Mouse (Mus musculus) hindbrain, postnatal 0 days (tissue): Measurements from ENCODE around the gene Nsl1. TPM values are rescaled to one million over a fixed set of nuclear protein-coding genes. Genes with fewer than 3 reads are reported as not detected.
"Not testable (repeated sequence)": the region's sequence is repeated elsewhere in the genome, so short reads cannot be mapped to it uniquely, and the experiment has no call there.

Experiments
- ATAC-seq: fragments of 200-750 bp; cut with Nextera tagmentation; 2 replicates; pipeline ENCODE4 v1.8.0; 2017; ENCODE audit warnings: mild to moderate bottlenecking, moderate TSS enrichment, moderate library complexity
- DNase-seq: peaks from one replicate; pipeline ENCODE4 v3.0.0-alpha.2; 2015; ENCODE audit warnings: low spot score
- H3K27ac ChIP-seq: fragments of 300-500 bp; sonication (generic); 2 replicates; pipeline ENCODE4 v1.5.1; 2014; ENCODE audit warnings: mild to moderate bottlenecking
- H3K27me3 ChIP-seq: fragments of 300-500 bp; sonication (generic); 2 replicates; pipeline ENCODE4 v1.6.1; 2014; ENCODE audit warnings: low read length, mixed read lengths; ENCODE audit not compliant: insufficient read depth
- H3K36me3 ChIP-seq: fragments of 300-500 bp; sonication (generic); 2 replicates; pipeline ENCODE4 v1.6.1; 2014; ENCODE audit warnings: low read length, mixed read lengths; ENCODE audit not compliant: insufficient read depth
- H3K4me1 ChIP-seq: fragments of 300-500 bp; sonication (generic); 2 replicates; pipeline ENCODE4 v1.6.1; 2014; ENCODE audit warnings: antibody characterized with exemption, low read length, mixed read lengths; ENCODE audit not compliant: insufficient read depth
- H3K4me2 ChIP-seq: fragments of 300-500 bp; sonication (generic); 2 replicates; pipeline ENCODE4 v1.6.1; 2014; ENCODE audit warnings: low read depth, mild to moderate bottlenecking, low read length, moderate library complexity, mixed read lengths
- H3K4me3 ChIP-seq: fragments of 300-500 bp; sonication (generic); 2 replicates; pipeline ENCODE4 v1.5.1; 2014; ENCODE audit warnings: low read length
- H3K9ac ChIP-seq: fragments of 300-500 bp; sonication (generic); replicated peaks from 2 replicates; pipeline ENCODE4 v1.6.1; 2014; ENCODE audit warnings: mild to moderate bottlenecking, low read length, moderate library complexity, mixed read lengths
- H3K9me3 ChIP-seq: fragments of 300-500 bp; sonication (generic); 2 replicates; pipeline ENCODE4 v1.6.1; 2016; ENCODE audit warnings: low read length, mixed read lengths
- CTCF ChIP-seq: IDR thresholded peaks from 2 replicates; pipeline ENCODE4 v1.5.1; 2016; ENCODE audit warnings: antibody characterized with exemption, control low read depth, low read depth
- WGBS: fragments of 180-500 bp; shearing (Covaris S2); extraction: QIAGEN DNeasy Blood & Tissue Kit; methylation state at CpG from one replicate; pipeline ENCODE4 v1.1.7; 2014; 5-methylcytosine and 5-hydroxymethylcytosine counted together
- polyA plus RNA-seq: library from polyadenylated mRNA; unstranded; fragments of >200 nt; fragmentation: Nextera tagmentation; extraction: Ambion mirVana; gene quantifications from 2 replicates; pipeline ENCODE4 v1.2.1, GENCODE M21; 2015
- total RNA-seq: library from RNA; depleted of rRNA; stranded (reverse); fragments of >200 nt; gene quantifications from 2 replicates; pipeline ENCODE4 v1.2.3, GENCODE M21; 2014

Nsl1 gene
- total and polyA plus RNA-seq, 2 experiments from 2014 or later: 1.2 to 3.2 TPM

- peaks cover 13% of the 10 kb centered on the region for H3K4me1 ChIP-seq
- no peak for TF ChIP-seq CTCF
- no peaks in the 10 kb centered on the region for H3K36me3 ChIP-seq
- H3K27me3 ChIP-seq: no peaks in the 10 kb centered on the region
- peak overlapping the region; percentile 88 for H3K9ac ChIP-seq
- WGBS: 1% methylated on average over 67 of the region's 69 CpGs
- DNase-seq: no peak
- H3K27ac ChIP-seq: peak overlapping the region; percentile 80
- peak overlapping the region; percentile 96 for H3K4me2 ChIP-seq
- ATAC-seq: no peak; the same call in 1 of the 2 replicates
- H3K9me3 ChIP-seq: no peaks in the 10 kb centered on the region
- H3K4me3 ChIP-seq: peak overlapping the region; percentile 71
Observed at GRCm38 (mm10) chr1:191025016-191026012, 37.5 kb upstream of the Nsl1 start.

- Histone ChIP-seq H3K9me3 (no peaks in the 10 kb centered on the region), H3K36me3 (no peaks in the 10 kb centered on the region), H3K9ac (peak within 1 kb of the TSS; percentile 88), H3K4me3 (peak within 1 kb of the TSS; percentile 71), H3K4me1 (peaks cover 13% of the 10 kb centered on the region), H3K27me3 (no peaks in the 10 kb centered on the region), H3K27ac (peak within 1 kb of the TSS; percentile 80), H3K4me2 (peak within 1 kb of the TSS; percentile 96)
- peak; percentile 100 for DNase-seq
- TF ChIP-seq CTCF: peak; percentile 50
- WGBS: under 1% methylated on average over 49 of the region's 50 CpGs
- peak; percentile 100 for ATAC-seq
Observed at GRCm38 (mm10) chr1:191026021-191026713, 36.6 kb upstream of the Nsl1 start, which contains the start of gene Flvcr1. TSS of gene Flvcr1 (minus strand) at chr1:191026158.

- ATAC-seq (no peak), DNase-seq (no peak)
- Histone ChIP-seq H3K9ac (no peak overlapping the region), H3K4me1 (peaks cover 7% of the 10 kb centered on the region), H3K27ac (no peak overlapping the region), H3K9me3 (no peaks in the 10 kb centered on the region), H3K4me3 (no peak overlapping the region), H3K36me3 (no peaks in the 10 kb centered on the region), H3K4me2 (no peak overlapping the region), H3K27me3 (no peaks in the 10 kb centered on the region)
- 53% methylated on average over 10 of the region's 10 CpGs for WGBS
- TF ChIP-seq CTCF: no peak
Observed at GRCm38 (mm10) chr1:191030182-191030581, 32.6 kb upstream of the Nsl1 start.

- not testable (repeated sequence) for H3K27me3 ChIP-seq, H3K9ac ChIP-seq, ATAC-seq, H3K36me3 ChIP-seq, H3K4me1 ChIP-seq, H3K4me3 ChIP-seq, H3K27ac ChIP-seq, H3K9me3 ChIP-seq, DNase-seq, H3K4me2 ChIP-seq
- 75% methylated on average over 6 of the region's 6 CpGs for WGBS
Observed at GRCm38 (mm10) chr1:191030922-191031425, 31.8 kb upstream of the Nsl1 start.

- 25% methylated on average over 4 of the region's 4 CpGs for WGBS
- TF ChIP-seq CTCF: no peak
- peak; percentile 53 for DNase-seq
Observed at GRCm38 (mm10) chr1:191035649-191036048, 27.2 kb upstream of the Nsl1 start.

GRCm38 (mm10) chr1:191036554-191037334 lies 26.1 kb upstream of the Nsl1 start, which contains the start of gene Spata45:
TSS of gene Spata45 (plus strand) at chr1:191036639.
- DNase-seq (no peak), ATAC-seq (no peak)
- Histone ChIP-seq H3K36me3 (no peaks in the 10 kb centered on the region), H3K4me1 (no peaks in the 10 kb centered on the region), H3K9ac (no peak within 1 kb of the TSS), H3K27me3 (no peaks in the 10 kb centered on the region), H3K27ac (no peak within 1 kb of the TSS), H3K9me3 (no peaks in the 10 kb centered on the region), H3K4me3 (no peak within 1 kb of the TSS), H3K4me2 (no peak within 1 kb of the TSS)
- WGBS: 81% methylated on average over 6 of the region's 6 CpGs
- TF ChIP-seq CTCF: no peak

More at GRCm38 (mm10) chr1:191035649-191036048, 27.2 kb upstream of the Nsl1 start:
- Histone ChIP-seq H3K36me3 (no peaks in the 10 kb centered on the region), H3K9ac (no peak overlapping the region), H3K4me1 (no peaks in the 10 kb centered on the region), H3K4me2 (no peak overlapping the region), H3K4me3 (no peak overlapping the region), H3K27ac (no peak overlapping the region), H3K9me3 (no peaks in the 10 kb centered on the region), H3K27me3 (no peaks in the 10 kb centered on the region)
- no peak for ATAC-seq
